Mouse (Mus musculus) left cerebral cortex, adult 18-20 months (tissue): Measurements from ENCODE around the gene Crygn. TPM values are rescaled to one million over a fixed set of nuclear protein-coding genes. Genes with fewer than 3 reads are reported as not detected.
"Not testable (repeated sequence)": the region's sequence is repeated elsewhere in the genome, so short reads cannot be mapped to it uniquely, and the experiment has no call there.

Experiments used
- DNase-seq, 2 experiments: peaks; one replicate each; pipeline ENCODE4 v3.0.0; 2021 to 2022; ENCODE audit warnings: low spot score in 2 of 2, mixed read lengths in 1 of 2
- long read RNA-seq, 2 experiments: library from polyadenylated mRNA; stranded (forward); transcript quantifications; one replicate each; pipeline ENCODE4 v2.0.0; 2021
- total RNA-seq, 2 experiments: library from RNA; stranded (reverse); gene quantifications; 2 replicates each; pipeline ENCODE4 v1.2.3; 2021

Crygn gene
- not detected for total RNA-seq
- long read RNA-seq, experiment 1, result 0 reads
- long read RNA-seq, experiment 2, result 0 reads

DNA sequence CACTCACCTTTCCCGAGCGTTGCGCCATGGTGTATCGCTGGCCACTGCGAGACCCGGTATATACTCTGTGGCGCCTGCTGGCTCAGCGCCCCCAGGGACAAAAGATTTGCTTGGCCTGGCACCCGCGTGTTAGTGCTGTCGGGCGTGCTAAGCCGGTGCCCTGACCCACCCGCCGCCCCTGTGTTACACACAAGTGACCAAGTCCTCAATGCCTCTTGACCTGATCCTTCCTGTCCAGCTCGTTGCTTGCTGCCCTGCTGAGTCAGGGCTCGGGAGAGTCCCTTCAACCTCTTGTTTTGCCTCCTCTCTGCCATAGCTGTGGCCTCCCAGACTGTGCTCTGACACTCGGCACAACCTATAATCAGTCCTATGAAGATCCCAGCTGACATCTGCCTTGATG is at the start of gene Crygn:
Crygn (minus strand) TSS at position 193 of the 400 bp plus-strand sequence.
- no peak for DNase-seq

DNA sequence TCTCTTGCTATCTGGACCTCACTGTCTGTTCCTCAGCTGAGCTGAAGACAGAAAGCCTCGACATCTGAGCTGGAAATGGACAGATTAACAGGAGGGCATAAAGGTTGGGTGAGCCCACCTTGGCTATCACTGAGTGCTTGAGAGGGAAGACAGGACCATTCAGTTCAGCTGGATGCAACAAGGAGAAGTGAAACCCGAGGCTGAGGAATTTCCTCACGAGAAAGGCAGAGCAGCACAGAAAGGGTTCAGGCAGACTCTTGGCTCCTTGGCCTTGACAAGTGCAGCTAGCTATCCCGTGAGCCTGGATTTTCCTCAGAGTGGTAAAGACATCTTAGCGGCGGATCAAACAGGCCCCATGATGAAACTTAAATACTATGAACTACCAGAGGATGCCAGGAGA is 47.4 kb upstream of the Crygn start:
- no peak for DNase-seq

DNA sequence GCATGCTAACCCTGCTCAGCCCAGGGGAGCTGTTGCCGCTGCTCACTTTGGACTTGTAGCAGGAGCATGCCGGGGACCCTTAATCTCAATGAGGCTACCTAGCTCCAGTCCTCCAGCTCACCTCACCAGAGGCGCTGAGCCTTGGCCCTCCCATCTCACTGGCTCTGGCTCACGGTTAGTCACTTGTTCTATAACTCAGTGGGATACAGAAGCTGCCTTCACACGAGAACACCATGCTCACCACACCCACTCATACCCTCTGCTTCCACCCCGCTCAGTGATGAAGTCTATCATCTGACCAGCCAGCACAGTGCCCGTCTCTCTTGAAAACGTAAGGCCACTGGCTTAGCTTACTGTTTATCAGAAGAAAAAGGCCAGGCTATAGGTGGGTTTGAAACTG is 46.9 kb upstream of the Crygn start:
- DNase-seq, result no peak

DNA sequence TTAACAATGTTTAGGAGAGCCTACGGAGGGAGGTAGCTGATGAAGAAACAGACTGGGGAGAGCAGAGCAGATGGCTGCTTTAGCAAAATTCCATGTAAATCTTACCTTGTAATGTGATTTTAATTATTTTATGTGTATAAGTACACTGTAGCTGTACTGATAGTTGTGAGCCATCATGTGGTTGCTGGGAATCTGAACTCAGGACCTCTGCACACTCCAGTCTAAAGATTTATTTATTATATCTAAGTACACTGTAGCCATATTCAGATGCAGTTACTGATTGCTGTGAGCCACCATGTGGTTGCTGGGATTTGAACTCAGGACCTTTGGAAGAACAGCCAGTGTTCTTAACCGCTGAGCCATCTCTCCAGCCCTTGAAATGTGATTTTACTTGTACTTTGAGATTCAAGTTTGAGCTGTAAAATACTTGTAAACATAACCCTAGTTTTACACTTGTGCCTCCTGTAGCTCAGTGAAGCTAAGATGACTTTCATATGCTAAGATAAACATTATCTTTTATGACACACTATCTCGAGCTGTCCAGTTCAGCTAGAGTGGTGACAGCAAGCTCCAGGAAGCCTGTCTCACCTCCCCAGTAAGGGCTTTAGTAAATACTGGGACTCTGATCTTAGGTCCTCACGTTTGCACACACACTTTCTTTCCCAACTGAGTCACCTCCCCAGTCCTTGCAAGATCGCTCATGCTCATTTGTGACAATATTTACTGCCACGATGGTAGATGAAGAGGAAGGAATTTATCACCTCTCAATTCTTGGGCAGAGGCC is 44.2 kb upstream of the Crygn start:
- DNase-seq, result no peak

DNA sequence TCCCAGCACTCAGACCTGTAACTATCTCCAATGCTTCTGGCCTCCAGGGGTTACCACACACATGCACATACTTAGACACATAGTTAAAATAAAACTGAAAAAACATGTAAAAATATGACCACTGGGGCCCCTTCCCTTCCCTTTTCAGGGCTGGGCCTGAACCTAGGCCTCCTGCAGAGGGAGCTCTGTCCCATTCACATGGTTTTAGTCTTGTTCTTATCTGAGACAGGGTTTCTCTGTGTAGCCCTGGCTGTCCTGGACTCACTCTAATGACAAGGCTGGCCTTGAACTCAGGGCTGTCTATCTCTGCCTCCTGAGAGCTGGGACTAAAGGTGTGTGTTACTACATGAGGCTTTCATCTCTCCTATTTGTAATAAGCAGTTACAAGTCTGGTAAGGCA is 42.6 kb upstream of the Crygn start:
- no peak for DNase-seq

DNA sequence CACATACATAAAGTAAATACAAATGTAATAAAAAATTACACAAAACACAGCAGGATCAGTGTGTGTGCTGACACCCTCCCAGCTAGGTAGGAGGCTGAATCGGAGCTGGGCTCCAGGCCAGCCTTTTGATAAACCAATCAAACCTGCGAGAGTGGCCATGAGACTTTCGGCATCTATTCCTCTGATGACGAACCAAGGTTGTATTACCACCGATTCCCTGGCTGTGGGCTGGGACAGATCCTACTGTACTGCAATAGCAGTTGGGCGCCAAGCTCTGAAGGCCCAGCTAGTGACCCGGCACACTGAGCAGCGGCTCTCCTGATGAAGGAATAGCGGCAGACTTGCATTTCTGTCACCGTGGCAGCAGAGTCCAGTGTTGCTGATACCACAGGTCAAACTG is 40.8 kb upstream of the Crygn start:
- no peak for DNase-seq

DNA sequence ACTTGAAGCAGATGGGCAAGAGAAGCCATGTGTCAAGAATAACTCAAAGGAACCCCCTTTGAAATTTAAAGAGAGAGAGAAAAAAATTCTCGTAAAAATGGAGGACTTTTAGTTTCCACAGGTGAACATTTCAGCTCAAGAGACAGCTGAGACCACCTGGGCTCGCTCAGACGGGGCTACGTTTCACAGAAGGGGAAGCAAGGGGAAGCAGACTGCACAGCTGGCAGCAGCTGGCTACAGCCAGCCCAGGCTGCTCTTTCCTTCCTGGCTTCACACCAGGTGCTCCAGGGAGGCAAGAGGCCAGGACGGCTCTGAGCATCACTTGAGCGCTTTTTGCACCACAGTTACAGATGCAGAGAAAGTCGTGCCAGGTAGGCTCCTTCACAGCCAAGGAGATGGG is 40.0 kb upstream of the Crygn start:
- no peak for DNase-seq

DNA sequence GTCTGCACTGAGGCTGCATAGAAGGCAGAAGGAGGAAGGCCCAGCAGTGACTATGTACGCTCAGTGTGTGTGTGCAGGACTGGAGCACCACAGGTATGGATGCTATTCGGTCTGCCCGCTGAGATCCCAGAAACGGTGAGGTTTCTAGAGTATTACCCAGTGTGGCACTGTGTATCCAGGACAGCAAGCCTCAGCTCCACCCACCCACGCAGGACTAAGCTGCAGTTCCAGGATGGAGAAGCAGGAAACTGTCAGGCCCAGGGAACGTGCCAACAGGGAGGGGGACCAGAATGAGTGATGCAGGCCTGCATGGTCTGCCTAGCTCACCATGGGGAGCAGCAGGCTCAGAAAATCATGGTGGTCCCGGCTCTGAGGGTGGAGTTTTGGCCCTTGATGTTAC is 35.2 kb upstream of the Crygn start:
- peak; percentile 34 to 43 for DNase-seq

DNA sequence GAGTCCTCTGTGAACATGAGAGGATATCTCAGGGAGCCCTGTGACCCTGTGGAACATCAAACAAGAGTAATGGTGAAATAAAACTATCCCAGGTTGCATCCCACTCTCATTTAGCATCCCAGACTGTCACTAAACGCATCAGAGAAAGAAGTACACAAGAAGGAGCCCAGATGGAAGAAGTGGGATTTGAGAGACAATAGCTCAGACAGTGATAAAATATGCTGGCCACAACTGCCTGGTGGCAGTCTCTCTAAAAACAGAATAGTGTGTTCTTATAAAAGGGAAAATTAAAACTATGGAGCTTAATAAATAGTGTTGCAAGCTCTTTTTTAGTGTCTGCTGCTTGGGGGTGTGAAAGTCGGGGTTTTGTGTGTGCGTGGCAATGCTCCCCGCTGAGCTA is 25.1 kb upstream of the Crygn start:
- no peak for DNase-seq

DNA sequence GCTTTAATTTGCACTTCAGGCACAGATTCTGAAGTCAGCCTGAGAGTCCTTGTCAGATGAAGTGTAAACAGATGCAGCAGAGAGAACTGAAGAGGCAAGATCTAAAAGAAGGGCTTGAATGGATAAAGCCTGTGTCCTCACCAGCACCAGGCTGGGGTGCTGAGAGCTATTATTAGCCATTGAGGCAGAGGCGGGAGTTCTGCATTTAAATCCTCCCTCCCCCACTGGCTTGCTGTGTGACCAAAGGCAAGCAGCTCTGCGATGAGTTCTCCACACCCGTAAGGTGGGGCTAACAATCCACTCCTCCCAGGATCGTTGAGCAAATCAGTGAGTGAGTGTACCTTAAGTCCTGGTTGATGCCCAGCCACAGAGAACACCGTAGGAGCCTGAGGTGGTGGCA is 23.2 kb upstream of the Crygn start:
- peak in 1 of 2 experiments; percentile 58 for DNase-seq

DNA sequence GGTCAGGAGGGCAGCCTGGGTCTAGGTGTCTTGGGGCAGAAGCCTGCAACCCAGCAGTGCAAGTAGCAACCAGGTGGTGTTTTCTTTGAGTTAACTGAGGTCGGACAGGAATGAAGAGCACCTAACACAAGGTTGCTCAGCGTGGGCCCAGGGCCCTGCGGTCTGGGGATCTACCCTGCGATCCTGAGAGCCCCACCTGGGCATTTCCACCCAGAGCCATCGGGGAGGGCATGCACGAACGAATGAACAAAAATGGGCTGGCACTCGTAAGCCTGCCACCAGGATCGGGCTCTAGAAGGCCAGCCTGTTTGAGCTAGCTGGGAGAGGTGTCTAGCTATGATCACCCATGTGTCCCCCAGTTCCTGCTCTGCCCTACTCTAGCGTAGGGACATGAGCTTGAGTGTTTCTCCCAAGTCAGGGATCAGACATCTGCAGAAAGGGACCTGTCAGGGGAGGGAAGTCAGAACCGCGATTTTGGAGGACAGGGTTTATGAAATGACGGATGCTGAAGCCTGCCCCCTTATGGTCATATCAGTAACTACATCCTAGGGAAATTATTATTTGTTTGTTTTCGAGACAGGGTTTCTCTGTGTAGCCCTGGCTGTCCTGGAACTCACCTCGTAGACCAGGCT is 22.2 kb upstream of the Crygn start:
- no peak for DNase-seq

DNA sequence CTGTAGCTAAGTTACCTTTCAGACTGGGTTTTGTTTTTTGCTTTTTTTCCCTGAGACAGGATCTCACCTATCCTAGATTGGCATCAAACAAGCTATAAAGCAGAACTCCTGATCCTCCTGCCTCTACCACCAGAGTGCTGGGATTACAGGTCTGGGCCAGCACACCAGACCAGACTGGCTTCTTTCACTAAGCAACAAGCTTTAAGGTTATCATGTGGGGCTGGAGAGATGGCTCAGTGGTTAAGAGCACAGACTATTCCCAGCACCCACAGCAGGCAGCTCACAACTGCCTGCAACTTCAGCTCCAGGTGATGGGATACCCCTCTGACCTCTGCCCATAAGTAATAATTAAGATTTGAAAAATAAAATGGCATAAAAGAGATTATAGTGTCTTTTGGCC is 21.5 kb upstream of the Crygn start:
- no peak for DNase-seq

DNA sequence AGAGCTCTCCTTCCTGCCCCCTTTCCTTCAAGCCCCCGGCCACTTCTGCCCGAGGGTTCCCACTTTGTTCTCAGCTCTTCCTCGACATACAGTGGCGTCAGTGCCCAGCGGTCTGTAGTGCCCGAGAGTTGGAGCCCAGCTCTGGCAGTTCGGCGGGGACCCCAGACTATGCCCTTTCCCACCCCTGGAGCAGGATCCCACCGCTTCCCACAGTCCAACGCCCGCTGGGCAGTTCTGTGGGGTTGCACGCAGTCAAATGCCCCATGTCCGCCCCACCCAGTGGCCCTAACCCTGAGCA is 21.0 kb upstream of the Crygn start:
- no peak for DNase-seq

DNA sequence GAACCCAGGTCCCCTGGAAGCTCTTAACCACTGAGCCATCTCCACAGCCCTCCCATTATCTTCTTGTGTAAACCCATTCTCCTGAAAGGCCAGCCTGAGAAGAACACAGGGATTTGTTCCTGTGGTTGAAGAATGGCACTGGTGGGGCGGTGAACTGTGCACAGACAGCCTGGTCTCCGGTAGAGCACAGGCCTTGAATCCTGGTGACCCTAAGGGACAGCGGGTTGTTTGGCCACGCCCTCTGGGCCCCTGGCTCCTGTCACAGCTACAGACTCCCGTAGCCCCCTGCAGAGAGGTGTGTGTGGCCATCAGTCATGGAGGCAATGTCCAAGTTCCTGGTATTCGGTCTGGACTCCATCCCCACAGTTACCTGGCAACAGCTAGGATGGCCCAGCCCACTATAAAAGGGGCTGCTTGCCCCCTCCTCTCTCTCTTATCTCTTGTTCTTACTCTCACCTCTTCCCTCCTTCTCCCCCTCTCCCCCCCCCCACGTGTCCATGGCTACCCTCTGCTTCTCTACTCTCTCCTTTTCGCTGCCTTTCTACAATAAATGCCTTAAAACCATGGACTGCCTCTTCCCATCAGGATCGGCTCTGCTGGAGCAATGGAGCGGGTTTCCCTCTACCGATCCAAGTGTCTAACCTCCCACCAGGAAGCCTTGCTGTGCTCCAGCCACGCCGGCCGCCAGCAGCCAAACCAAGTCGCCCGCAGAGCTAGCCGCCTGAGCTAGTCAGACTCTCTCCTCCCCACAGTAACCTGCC is 20.5 kb upstream of the Crygn start:
- DNase-seq, result no peak

DNA sequence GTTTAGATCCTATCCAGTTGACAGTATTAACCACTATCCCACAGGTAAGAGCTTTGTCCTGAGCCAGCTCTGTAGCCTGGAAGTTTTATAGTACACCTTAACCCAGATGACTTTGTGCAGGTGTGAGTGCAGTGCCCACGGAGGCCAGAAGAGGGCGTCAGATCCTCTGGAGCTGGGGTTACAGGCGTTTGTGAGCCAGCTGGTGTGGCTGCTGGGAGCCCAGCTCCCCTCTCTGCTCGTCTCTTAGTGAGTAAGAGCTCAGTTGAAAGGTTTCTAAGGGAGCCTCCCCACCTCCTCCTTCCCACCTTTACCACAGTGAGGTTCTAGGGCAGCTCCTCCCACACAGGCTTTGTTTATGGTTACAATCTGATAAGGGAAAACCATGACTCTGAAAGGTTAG is 18.9 kb upstream of the Crygn start:
- DNase-seq, result no peak

DNA sequence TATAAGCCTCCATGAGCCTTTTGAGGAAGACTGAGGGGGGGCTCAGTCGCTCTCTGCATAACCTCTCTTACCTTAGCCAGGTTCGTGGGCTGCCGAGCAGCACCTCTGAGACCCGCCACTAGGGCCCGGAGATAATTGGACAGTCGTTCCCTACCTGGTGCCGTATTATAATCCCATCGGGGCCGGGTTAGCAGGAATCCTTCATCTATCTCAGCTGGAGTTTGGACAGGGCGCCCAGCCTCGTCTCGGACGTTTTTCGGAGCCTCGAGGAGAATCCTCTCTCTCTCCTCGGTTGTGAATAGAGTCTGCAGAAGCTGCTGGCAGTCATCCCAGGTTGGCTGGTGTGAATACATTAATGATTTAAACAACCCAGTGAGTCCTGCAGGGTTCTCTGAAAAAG is 16.7 kb upstream of the Crygn start:
- not testable (repeated sequence) for DNase-seq

DNA sequence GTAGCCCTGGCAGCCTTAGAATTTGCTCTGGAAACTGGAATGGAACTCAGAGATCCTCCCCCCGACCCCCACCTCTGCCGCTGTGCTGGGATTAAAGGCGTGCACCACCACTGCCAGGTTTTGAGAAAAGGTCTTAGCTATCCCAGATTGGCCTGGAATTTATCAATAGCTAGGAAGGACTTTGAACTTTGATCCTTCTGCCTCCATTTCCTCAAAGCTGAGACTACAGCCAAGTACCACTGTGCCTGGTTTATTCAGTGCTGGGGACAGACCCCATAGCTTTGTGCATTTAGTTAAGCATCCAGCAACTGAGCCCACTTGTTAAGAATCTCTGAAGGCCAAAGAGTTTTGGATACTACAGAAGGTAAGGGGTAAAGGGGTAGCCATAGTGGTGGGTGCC is 877 bp downstream of the Crygn start:
- no peak for DNase-seq

DNA sequence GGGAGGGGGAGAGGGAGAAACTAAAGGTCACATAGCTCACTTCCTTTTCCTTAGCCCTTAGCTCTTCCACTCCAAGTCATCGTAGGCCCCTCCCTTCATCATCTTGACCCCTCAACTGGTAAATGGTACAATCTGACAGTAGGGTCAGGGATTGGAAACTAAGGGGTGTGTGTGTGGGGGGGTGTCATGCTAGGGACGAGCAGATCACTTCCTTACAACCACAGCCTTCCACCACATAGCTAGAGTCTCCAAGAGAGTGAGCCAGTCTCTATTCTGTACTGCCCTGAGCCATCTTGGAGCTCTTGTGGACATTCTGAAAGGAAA is 5.7 kb downstream of the Crygn start:
- no peak for DNase-seq

DNA sequence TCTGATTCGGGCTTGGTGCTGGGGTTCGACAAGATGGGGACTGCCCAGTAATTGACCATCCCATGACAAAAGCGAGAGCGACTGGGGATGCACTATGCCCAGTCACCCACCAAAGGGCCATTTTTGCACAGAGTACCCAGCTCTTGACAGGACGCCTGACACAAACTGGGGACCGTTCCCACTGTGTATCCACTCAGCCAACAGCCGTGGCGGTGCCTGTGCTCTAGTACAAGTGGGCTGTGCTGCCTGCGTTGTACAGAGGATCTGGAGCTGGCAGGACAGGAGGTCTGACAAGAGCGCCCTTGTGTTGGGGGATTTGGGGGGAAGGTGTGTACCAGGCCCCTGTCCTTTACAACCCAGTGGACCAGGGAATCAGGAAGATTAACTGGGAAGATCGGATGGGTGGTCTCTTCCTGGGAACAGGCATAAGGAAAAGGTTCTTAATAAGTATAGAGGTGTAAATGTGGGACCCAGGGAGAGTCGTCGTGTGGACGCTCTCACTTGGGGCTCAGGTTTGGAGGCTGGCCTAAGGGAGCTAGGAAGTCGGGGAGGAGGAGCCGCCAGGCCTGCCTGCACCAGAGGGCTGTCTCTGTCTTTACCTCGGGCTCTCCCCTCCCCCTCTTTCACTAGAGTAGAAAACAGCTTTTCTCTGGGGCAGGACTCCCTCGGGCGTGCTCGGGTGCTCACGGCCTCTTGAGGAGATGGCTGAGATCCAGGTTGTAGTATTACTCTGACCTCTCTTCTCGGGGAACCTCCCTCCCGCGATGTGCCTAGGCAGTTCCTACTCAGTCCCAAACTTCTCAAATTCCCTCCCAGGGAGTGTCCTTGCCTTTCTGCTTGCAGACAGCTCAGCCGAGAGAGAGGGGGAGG is 6.3 kb downstream of the Crygn start:
- DNase-seq, result peak; percentile 25 to 35

DNA sequence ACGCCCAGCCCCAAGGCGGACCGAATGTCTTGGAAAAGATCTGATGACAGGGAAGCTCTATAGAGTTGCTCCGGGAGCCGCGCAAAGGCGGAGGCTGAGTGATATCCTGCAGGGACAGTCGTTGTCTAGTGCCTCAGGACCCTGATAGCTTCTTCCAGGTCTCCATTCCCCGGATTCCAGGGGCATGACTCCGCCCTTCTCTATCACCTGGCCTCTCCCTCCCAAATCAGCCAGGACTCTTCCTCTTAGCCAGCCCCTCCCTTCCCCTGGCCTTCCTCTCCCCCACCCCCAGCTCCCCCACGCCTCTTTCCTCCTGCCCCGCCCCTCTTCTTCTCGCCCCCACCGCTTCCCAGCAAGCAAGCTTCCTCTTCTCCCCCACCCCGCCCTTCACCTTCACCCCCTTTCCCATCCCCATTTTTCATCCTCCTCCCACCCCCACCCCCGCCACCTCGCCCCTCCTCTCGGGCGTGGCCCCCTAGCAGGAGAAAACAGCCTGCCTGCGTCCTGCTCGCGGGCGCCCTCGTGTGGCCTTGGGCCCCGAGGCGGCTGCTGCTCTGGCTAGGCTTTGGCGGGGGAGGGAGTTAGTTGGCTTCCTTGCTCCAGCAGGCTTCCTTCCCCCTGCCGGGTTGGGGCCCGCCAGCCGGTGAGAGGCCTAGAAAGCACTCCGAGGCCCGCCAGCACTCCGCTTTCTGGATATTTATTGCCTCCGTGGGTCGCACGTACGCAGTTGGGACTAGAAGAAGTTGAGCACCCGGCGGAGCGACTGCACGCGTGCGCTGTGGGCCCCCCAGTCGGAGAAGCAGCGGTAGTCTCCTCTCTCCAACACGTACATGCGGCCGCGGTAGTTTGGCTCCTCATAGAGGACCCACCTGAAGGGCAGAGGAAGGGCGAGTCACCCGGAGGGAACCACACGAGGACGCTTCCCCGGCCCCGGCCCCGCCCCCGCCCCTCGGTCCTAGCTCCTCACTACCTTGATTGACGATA is 7.2 kb downstream of the Crygn start:
- DNase-seq, result peak; percentile 76 to 88
